Mouse (Mus musculus): Measurements from ENCODE around the gene Fbxo33. TPM values are rescaled to one million over a fixed set of nuclear protein-coding genes. Genes with fewer than 3 reads are reported as not detected.

Fbxo33 gene
- total and polyA plus RNA-seq, 3 experiments = 20.8 to 35.3 TPM; not detected in 1

- Histone ChIP-seq H3K79me2 (ENCODE audit: control insufficient read depth, insufficient read depth, low read length, poor library complexity) (no peaks in the 10 kb centered on the region), H3K9ac (ENCODE audit: control insufficient read depth, low read depth, low read length, poor library complexity, severe bottlenecking) (no peak overlapping the region), H3K4me1 (ENCODE audit: control insufficient read depth in 1 of 2, insufficient read depth in 2 of 2, low read length in 2 of 2) (no peaks in the 10 kb centered on the region), H3K36me3 (ENCODE audit: control insufficient read depth in 1 of 2, insufficient read depth in 2 of 2, low read length in 2 of 2) (no peaks in the 10 kb centered on the region), H3K9me3 (replicated peaks; ENCODE audit: insufficient read depth, low read length) (no peaks in the 10 kb centered on the region), H3K27ac (ENCODE audit: control insufficient read depth, low read depth, low read length) (no peak overlapping the region), H3K27me3 (ENCODE audit: control insufficient read depth in 1 of 2, insufficient read depth in 2 of 2, low read length in 2 of 2) (no peaks in the 10 kb centered on the region), H3K4me3 (ENCODE audit: control insufficient read depth in 1 of 2, insufficient read depth in 1 of 2, low read depth in 2 of 2, low read length in 2 of 2) (no peak overlapping the region)
- TF ChIP-seq ZKSCAN1 (IDR thresholded peaks at IDR 0.05; ENCODE audit: low read depth, low read length) = no peak
- TF ChIP-seq MAFK (IDR thresholded peaks at IDR 0.05; ENCODE audit: borderline replicate concordance, low read depth, low read length) = no peak
- no peak for TF ChIP-seq ZMIZ1 (IDR thresholded peaks at IDR 0.05; ENCODE audit: low read depth, low read length)
- TF ChIP-seq ZC3H11A (IDR thresholded peaks at IDR 0.05; ENCODE audit: low read depth, low read length) = no peak
- no peak for TF ChIP-seq E2F4 (IDR thresholded peaks at IDR 0.05; ENCODE audit: borderline replicate concordance, low read depth, low read length)
- no peak for TF ChIP-seq POLR2AphosphoS2 (IDR thresholded peaks at IDR 0.05; ENCODE audit: low read length)
- TF ChIP-seq TCF12 (IDR thresholded peaks at IDR 0.05; ENCODE audit: low read depth, low read length) = no peak
- no peak for TF ChIP-seq CHD1 (IDR thresholded peaks at IDR 0.05; ENCODE audit: low read depth, low read length)
- no peak for DNase-seq (ENCODE audit: low read depth, low spot score)
Observed at GRCm38 (mm10) chr12:59265942-59266231, 46.4 kb upstream of the Fbxo33 start.

GRCm38 (mm10) chr12:59265207-59265941 lies 45.8 kb upstream of the Fbxo33 start:
- Histone ChIP-seq H3K36me3 (ENCODE audit: control insufficient read depth in 1 of 2, insufficient read depth in 2 of 2, low read length in 2 of 2) (no peaks in the 10 kb centered on the region), H3K9ac (ENCODE audit: control insufficient read depth, low read depth, low read length, poor library complexity, severe bottlenecking) (no peak overlapping the region), H3K27me3 (ENCODE audit: control insufficient read depth in 1 of 2, insufficient read depth in 2 of 2, low read length in 2 of 2) (no peaks in the 10 kb centered on the region), H3K4me1 (ENCODE audit: control insufficient read depth in 1 of 2, insufficient read depth in 2 of 2, low read length in 2 of 2) (no peaks in the 10 kb centered on the region), H3K4me3 (ENCODE audit: control insufficient read depth in 1 of 2, insufficient read depth in 1 of 2, low read depth in 2 of 2, low read length in 2 of 2) (no peak overlapping the region), H3K79me2 (ENCODE audit: control insufficient read depth, insufficient read depth, low read length, poor library complexity) (no peaks in the 10 kb centered on the region), H3K27ac (ENCODE audit: control insufficient read depth, low read depth, low read length) (no peak overlapping the region), H3K9me3 (replicated peaks; ENCODE audit: insufficient read depth, low read length) (no peaks in the 10 kb centered on the region)
- TF ChIP-seq ZC3H11A (IDR thresholded peaks at IDR 0.05; ENCODE audit: low read depth, low read length) = peak; percentile 35; the same call in 1 of the 2 replicates
- TF ChIP-seq CTCF (IDR thresholded peaks at IDR 0.05 in 2 of 3, conservative IDR thresholded peaks at IDR 0.05 in 1 of 3; ENCODE audit: control insufficient read depth in 1 of 3, insufficient read depth in 1 of 3, low read depth in 2 of 3, low read length in 3 of 3, poor library complexity in 1 of 3, severe bottlenecking in 1 of 3) = peak; percentile 14 to 61 (median 48); a peak in 5 of 6 replicates
- no peak for TF ChIP-seq UBTF (IDR thresholded peaks at IDR 0.05; ENCODE audit: borderline replicate concordance, insufficient read depth, low read depth, low read length)
- no peak for TF ChIP-seq CHD1 (IDR thresholded peaks at IDR 0.05; ENCODE audit: low read depth, low read length)
- no peak for TF ChIP-seq MEF2A (IDR thresholded peaks at IDR 0.05; ENCODE audit: extremely low read depth, insufficient replicate concordance, low read depth, low read length, poor library complexity, severe bottlenecking)
- no peak for TF ChIP-seq TAL1 (IDR thresholded peaks at IDR 0.05; ENCODE audit: low read length)
- TF ChIP-seq ETS1 (IDR thresholded peaks at IDR 0.05; ENCODE audit: low read depth, low read length) = no peak
- no peak for TF ChIP-seq KAT2A (conservative IDR thresholded peaks at IDR 0.05; ENCODE audit: low read depth, low read length)
- no peak for TF ChIP-seq CHD2 (IDR thresholded peaks at IDR 0.05; ENCODE audit: low read length)
- no peak for TF ChIP-seq TBP (IDR thresholded peaks at IDR 0.05; ENCODE audit: low read depth, low read length)
- no peak for TF ChIP-seq SIN3A (IDR thresholded peaks at IDR 0.05; ENCODE audit: low read length)
- TF ChIP-seq MAX (IDR thresholded peaks at IDR 0.05; ENCODE audit: low read length) = no peak
- no peak for TF ChIP-seq HCFC1 (IDR thresholded peaks at IDR 0.05; ENCODE audit: low read depth, low read length)
- peak; percentile 58 for TF ChIP-seq SMC3 (IDR thresholded peaks at IDR 0.05; ENCODE audit: low read depth, low read length)
- TF ChIP-seq GABPA (IDR thresholded peaks at IDR 0.05; ENCODE audit: low read depth, low read length) = no peak
- no peak for TF ChIP-seq JUND (IDR thresholded peaks at IDR 0.05; ENCODE audit: low read depth, low read length)
- no peak for TF ChIP-seq NRF1 (IDR thresholded peaks at IDR 0.05; ENCODE audit: insufficient read depth, low read depth, low read length, poor library complexity, severe bottlenecking)
- TF ChIP-seq MAFK (IDR thresholded peaks at IDR 0.05; ENCODE audit: borderline replicate concordance, low read depth, low read length) = no peak
- TF ChIP-seq ZMIZ1 (IDR thresholded peaks at IDR 0.05; ENCODE audit: low read depth, low read length) = no peak
- TF ChIP-seq RAD21 (IDR thresholded peaks at IDR 0.05; ENCODE audit: low read depth, low read length) = peak; percentile 74
- no peak for TF ChIP-seq GATA1 (IDR thresholded peaks at IDR 0.05; ENCODE audit: low read depth, low read length)
- peak; percentile 26 for DNase-seq (ENCODE audit: low read depth, low spot score)
